Mouse (Mus musculus): Measurements from ENCODE around the gene Proser1. TPM values are rescaled to one million over a fixed set of nuclear protein-coding genes. Genes with fewer than 3 reads are reported as not detected.
A peak's percentile ranks its signal among the peaks of the same experiment; 100 is the strongest.

The Proser1 gene
- polyA plus RNA-seq (2016; fragmentation: Nextera tagmentation; extraction: Ambion mirVana): 14.2 and 17.8 TPM in 2 replicates

DNA sequence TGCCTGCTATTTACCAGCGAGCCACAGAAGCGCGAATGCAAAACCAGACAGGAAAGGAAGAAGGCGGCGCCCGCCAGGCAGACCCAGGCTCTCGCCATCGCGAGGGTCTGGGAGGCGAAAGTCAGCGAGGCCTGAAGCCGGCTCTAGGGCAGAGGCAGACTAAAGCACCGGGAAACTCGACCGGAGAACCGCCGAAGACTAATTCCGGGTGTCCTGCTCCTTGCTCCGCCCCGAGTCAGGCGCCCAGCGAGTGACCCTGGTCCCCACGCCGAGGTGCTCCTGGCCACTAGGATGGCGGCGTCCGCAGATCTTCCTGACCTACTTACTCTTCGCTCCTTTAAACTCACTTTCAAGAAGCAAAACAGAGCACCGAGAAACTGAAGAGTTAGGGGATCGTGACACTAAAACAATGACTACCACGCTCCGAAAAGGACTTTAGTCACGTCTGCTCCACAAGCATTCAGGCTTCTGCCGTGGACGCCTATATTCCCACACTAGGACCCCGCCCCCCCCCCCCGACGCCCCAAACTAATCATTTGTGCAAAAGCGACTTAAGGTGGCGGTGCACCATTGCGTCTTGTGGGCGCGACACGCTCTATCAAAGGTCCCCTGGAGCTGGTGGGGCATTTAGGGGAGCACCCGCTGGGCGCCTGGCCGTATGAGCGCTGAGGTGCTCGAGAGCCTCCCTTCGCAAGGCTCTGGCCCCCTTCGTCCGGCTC, at the start of gene Proser1, which contains the start of gene Nhlrc3:
TSS of gene Proser1 (plus strand) at position 621 of the 719 bp plus-strand sequence.
TSS of gene Nhlrc3 (minus strand) at position 287 of the 719 bp plus-strand sequence.
- WGBS: under 1% methylated on average over 51 of the region's 52 CpGs
- no peaks in the 10 kb centered on the region for H3K27me3 ChIP-seq (ENCODE audit: insufficient read depth, poor library complexity, severe bottlenecking)
- peak; percentile 97 for DNase-seq (ENCODE audit: low spot score)
- peaks cover 31% of the 10 kb centered on the region for H3K36me3 ChIP-seq
- H3K27ac ChIP-seq: peak within 1 kb of the TSS; percentile 96
- H3K9me3 ChIP-seq: no peaks in the 10 kb centered on the region
- H3K4me3 ChIP-seq: peak within 1 kb of the TSS; percentile 97
- peaks cover 19% of the 10 kb centered on the region for H3K4me1 ChIP-seq

DNA sequence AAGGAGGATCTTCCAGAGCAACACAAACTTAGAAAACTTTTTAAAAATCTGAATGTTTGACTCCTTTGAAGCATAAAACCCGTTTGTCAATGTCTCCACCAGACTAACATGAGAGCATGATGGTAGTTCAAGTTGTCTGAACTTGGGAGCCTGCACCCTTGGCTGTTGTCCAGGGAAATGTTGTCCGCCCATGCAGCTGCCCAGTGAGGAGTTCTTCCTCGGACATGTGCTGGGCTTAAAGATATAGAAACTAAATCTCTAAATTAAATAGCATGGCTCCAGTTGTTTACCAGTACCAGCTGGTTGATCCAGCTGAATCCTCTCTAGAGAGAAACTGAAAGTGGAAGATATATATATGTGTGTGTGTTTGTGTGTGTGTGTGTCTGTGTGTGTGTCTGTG, 49.5 kb upstream of the Proser1 start:
- H3K27me3 ChIP-seq (ENCODE audit: insufficient read depth, poor library complexity, severe bottlenecking): no peaks in the 10 kb centered on the region
- WGBS: 71% methylated on average over 3 of the region's 3 CpGs

DNA sequence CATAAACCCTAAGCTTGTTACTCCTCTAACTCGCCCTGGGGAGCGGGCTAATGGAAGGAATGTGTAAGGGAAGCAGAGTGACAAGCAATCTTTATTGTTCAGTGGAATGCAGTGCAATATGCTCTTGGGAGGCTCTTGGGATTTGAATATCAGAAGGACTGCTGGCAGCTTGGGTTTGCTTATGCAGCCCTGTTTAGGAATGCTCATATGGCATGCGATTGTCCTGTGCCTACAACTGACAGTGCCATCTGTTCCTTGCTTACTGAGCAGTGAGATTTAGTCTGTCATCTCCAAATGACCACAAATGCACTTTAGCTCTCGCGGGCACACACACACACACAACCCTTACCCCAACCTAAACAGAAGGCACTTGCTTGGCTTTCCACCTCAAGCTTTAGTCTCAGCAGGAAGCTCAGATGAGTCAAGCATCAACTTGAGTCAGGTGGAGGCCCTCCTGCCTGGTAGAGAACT, 47.4 kb upstream of the Proser1 start:
- H3K4me1 ChIP-seq: peaks cover 9% of the 10 kb centered on the region
- H3K9me3 ChIP-seq: no peaks in the 10 kb centered on the region
- no peak overlapping the region for H3K4me3 ChIP-seq
- no peak overlapping the region for H3K27ac ChIP-seq
- H3K27me3 ChIP-seq (ENCODE audit: insufficient read depth, poor library complexity, severe bottlenecking): no peaks in the 10 kb centered on the region
- DNase-seq (ENCODE audit: low spot score): no peak
- no peaks in the 10 kb centered on the region for H3K36me3 ChIP-seq
- 66% methylated on average over 5 of the region's 5 CpGs for WGBS

More for the DNA sequence above, 49.5 kb upstream of the Proser1 start:
- DNase-seq (ENCODE audit: low spot score): no peak
- Histone ChIP-seq H3K27ac (no peak overlapping the region), H3K36me3 (no peaks in the 10 kb centered on the region), H3K4me1 (peaks cover 9% of the 10 kb centered on the region), H3K4me3 (no peak overlapping the region), H3K9me3 (no peaks in the 10 kb centered on the region)

DNA sequence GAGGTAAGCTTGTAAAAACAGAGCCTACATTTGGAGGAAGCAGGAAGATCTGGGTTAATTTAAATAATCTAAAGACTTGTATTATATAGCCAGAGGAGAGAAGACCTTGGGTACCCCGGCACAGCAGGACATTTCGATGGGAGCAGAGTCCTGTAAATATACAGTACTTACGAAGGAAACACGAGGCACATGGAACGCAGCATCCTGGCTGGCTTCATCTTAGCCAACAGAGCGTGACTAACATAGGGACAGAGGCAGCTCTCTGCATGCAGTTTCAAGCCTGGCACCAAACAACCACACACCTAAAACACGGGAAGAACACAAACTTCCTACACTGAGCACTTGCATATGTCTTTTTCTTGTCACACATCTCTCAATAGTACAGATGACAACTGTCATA, 45.8 kb upstream of the Proser1 start:
- WGBS: 84% methylated on average over 7 of the region's 7 CpGs
- no peak for DNase-seq (ENCODE audit: low spot score)
- Histone ChIP-seq H3K36me3 (no peaks in the 10 kb centered on the region), H3K27me3 (ENCODE audit: insufficient read depth, poor library complexity, severe bottlenecking) (no peaks in the 10 kb centered on the region), H3K4me1 (peaks cover 15% of the 10 kb centered on the region), H3K4me3 (no peak overlapping the region), H3K27ac (no peak overlapping the region), H3K9me3 (no peaks in the 10 kb centered on the region)

DNA sequence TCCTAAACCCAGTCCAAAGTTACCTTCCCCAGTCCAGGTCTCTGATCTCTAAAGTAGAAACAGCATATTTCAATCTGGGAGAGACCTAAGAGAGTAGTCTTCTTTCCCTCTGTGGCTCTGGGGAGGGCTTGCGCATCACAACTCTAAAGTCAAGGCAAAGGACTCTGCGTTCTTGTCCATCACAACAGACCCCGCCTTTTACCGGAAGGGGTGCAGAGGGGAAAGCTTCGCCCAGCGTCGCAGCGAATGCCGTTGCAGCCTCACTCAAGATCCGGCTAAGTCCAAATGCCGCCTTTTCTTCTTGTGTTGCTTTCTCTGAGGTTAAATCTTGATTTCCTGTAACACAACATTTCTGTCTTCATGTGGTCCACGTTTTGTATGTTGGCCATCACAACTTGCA, 41.8 kb upstream of the Proser1 start:
- H3K36me3 ChIP-seq: no peaks in the 10 kb centered on the region
- H3K4me3 ChIP-seq: no peak overlapping the region
- no peak for DNase-seq (ENCODE audit: low spot score)
- H3K4me1 ChIP-seq: peaks cover 10% of the 10 kb centered on the region; the same call in 1 of the 2 replicates
- no peaks in the 10 kb centered on the region for H3K27me3 ChIP-seq (ENCODE audit: insufficient read depth, poor library complexity, severe bottlenecking)
- WGBS: 85% methylated on average over 12 of the region's 12 CpGs
- no peaks in the 10 kb centered on the region for H3K9me3 ChIP-seq
- no peak overlapping the region for H3K27ac ChIP-seq

DNA sequence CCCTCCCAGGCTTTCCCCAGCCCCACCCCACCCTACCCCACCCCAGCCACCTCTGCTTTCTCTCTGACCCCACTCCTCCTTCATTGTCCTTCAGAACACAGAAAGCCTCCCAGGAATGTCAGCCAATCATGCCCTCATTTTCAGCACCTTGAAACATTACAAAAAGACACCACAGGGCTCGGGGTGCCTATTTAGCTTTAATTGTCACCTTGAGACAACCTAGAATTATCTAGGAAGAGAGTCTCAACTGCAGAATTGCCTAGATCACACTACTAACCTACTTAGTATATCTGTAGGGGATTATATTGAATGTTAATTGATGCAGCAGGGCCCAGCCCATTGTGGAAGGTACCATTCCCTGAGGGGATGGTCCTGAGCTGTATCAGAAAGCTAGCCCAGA, 40.8 kb upstream of the Proser1 start:
- Histone ChIP-seq H3K4me1 (peaks cover 10% of the 10 kb centered on the region; the same call in 1 of the 2 replicates), H3K36me3 (no peaks in the 10 kb centered on the region), H3K27me3 (ENCODE audit: insufficient read depth, poor library complexity, severe bottlenecking) (no peaks in the 10 kb centered on the region), H3K27ac (no peak overlapping the region), H3K4me3 (no peak overlapping the region), H3K9me3 (no peaks in the 10 kb centered on the region)
- 33% methylated on average over 1 of the region's 1 CpGs for WGBS
- no peak for DNase-seq (ENCODE audit: low spot score)

DNA sequence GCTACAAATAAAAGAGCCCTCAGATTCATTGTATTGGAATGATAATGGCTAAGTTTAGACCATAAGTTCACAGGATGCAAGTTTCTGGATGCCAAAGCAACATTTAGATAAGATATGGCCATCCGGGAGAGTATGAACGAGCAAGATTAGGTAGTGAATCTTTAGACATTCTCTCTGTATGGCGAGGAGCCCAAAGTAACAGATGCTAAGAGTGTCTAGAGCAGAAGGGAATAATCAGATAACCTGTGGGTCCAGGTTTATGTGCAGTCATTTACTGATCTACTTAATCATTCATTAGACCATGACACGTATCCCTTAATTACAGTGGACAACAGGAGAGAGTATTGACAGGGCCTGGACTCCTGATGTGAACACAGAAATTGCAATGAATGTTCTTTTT, 39.9 kb upstream of the Proser1 start:
- H3K9me3 ChIP-seq: no peaks in the 10 kb centered on the region
- no peaks in the 10 kb centered on the region for H3K36me3 ChIP-seq
- WGBS: 48% methylated on average over 4 of the region's 4 CpGs
- H3K27me3 ChIP-seq (ENCODE audit: insufficient read depth, poor library complexity, severe bottlenecking): no peaks in the 10 kb centered on the region
- no peak overlapping the region for H3K4me3 ChIP-seq
- peaks cover 10% of the 10 kb centered on the region; the same call in 1 of the 2 replicates for H3K4me1 ChIP-seq
- DNase-seq (ENCODE audit: low spot score): no peak
- no peak overlapping the region for H3K27ac ChIP-seq

DNA sequence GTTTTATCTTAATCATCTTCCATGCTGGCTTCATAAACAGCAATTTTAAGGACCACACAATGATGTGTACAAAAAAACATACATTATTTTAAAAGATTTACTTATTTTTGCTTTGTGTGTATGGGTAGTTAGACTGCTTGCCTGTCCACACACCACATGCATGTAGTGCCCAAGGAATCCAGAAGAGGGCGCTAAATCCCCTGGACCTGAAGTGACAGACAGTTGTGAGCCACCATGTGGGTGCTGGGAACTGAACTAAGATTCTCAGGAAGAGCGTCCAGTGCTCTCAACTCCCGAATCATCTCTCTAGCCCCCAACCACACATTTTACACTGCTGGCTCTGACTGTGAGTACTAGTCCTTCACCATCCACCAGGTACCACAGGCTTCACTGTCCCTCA, 28.9 kb upstream of the Proser1 start:
- Histone ChIP-seq H3K27me3 (ENCODE audit: insufficient read depth, poor library complexity, severe bottlenecking) (no peaks in the 10 kb centered on the region), H3K36me3 (no peaks in the 10 kb centered on the region), H3K27ac (no peak overlapping the region), H3K4me3 (no peak overlapping the region), H3K9me3 (no peaks in the 10 kb centered on the region), H3K4me1 (no peaks in the 10 kb centered on the region)
- DNase-seq (ENCODE audit: low spot score): no peak
- 77% methylated on average over 3 of the region's 3 CpGs for WGBS

DNA sequence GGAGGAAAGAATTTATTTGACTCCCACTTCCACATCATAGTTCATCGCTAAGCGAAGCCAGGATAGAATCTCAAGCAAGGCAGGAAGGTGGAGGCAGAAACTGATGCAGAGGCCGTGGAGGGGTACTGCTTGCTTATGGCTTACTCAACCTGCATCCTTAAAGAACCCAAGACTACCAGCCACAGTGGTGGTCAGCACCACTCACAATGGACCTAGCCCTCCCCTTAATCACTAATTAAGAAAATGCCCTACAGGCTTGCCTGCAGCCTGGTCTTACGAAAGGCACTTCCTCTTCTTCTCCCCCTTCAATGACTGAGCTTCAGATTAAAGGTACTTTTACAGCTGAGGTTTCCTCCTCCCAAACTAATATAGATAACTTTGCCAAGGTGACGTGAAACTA, 26.9 kb upstream of the Proser1 start:
- no peaks in the 10 kb centered on the region for H3K4me1 ChIP-seq
- H3K9me3 ChIP-seq: no peaks in the 10 kb centered on the region
- 74% methylated on average over 5 of the region's 5 CpGs for WGBS
- H3K27ac ChIP-seq: no peak overlapping the region
- H3K4me3 ChIP-seq: no peak overlapping the region
- H3K36me3 ChIP-seq: no peaks in the 10 kb centered on the region
- no peaks in the 10 kb centered on the region for H3K27me3 ChIP-seq (ENCODE audit: insufficient read depth, poor library complexity, severe bottlenecking)
- no peak for DNase-seq (ENCODE audit: low spot score)

DNA sequence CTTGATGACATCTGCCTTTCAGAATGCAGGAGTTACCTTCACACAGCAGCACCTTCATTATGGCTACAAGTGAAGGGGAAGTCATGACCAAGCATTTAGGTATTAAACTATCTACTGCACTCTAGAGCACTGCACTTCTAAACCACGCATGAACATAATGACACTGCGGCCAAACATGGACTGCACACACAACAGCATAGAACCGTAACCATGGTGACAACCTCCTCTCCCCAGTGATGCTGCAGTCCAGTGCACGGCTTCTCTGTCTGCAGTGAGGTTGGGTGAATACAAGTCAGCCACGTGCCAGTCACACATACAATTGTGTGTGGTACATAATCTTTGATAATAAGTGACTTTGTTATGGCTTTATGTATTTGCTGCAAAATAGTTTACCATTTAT, 17.9 kb upstream of the Proser1 start:
- no peaks in the 10 kb centered on the region for H3K27me3 ChIP-seq (ENCODE audit: insufficient read depth, poor library complexity, severe bottlenecking)
- 87% methylated on average over 5 of the region's 5 CpGs for WGBS
- H3K4me1 ChIP-seq: no peaks in the 10 kb centered on the region
- H3K27ac ChIP-seq: no peak overlapping the region
- H3K36me3 ChIP-seq: peaks cover 5% of the 10 kb centered on the region; the same call in 1 of the 2 replicates
- no peak overlapping the region for H3K4me3 ChIP-seq
- DNase-seq (ENCODE audit: low spot score): no peak
- H3K9me3 ChIP-seq: no peaks in the 10 kb centered on the region

DNA sequence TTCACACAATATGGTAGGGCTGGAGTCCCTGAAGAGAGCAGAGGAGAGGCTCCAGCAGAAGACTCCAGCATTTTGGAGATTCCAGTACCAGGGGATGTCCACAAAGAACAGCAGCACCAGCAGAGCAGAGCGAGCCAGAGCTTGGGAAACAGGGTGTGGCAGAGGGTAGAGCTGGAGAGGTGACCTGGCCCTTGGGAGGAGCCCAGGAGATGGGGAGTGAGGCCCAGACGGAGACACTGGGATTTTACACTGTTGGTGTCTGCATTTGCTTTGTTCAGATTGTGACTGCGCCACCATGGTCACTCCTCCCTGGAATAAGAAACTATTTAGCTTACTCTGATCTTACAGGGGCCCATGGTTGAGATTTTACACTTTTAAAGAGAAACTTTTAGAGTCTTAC, 16.7 kb upstream of the Proser1 start:
- no peak overlapping the region for H3K4me3 ChIP-seq
- DNase-seq (ENCODE audit: low spot score): no peak
- H3K4me1 ChIP-seq: no peaks in the 10 kb centered on the region
- peaks cover 17% of the 10 kb centered on the region for H3K36me3 ChIP-seq
- no peaks in the 10 kb centered on the region for H3K27me3 ChIP-seq (ENCODE audit: insufficient read depth, poor library complexity, severe bottlenecking)
- H3K9me3 ChIP-seq: no peaks in the 10 kb centered on the region
- WGBS: 73% methylated on average over 3 of the region's 3 CpGs
- H3K27ac ChIP-seq: no peak overlapping the region

DNA sequence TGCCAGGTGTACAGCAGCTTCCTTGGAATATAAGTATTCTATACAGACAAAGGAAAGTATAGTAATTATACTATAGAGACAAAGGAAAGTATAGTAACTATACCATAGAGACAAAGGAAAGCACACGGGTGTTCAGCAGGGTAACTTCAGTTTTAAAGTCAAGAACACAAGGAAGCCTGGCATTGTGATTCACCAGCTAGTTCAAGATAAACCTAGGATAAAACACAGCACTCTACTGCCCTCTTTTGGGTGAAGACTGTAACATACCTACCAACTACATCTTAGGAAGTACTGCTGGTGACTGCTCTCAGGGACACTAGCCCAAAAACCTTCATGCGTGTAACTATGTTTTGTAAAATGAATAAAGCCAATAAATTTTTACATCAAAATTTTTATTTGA, 15.3 kb upstream of the Proser1 start:
- Histone ChIP-seq H3K4me3 (no peak overlapping the region), H3K36me3 (peaks cover 31% of the 10 kb centered on the region), H3K27me3 (ENCODE audit: insufficient read depth, poor library complexity, severe bottlenecking) (no peaks in the 10 kb centered on the region), H3K9me3 (no peaks in the 10 kb centered on the region), H3K27ac (no peak overlapping the region), H3K4me1 (no peaks in the 10 kb centered on the region)
- WGBS: 33% methylated on average over 2 of the region's 2 CpGs
- no peak for DNase-seq (ENCODE audit: low spot score)

DNA sequence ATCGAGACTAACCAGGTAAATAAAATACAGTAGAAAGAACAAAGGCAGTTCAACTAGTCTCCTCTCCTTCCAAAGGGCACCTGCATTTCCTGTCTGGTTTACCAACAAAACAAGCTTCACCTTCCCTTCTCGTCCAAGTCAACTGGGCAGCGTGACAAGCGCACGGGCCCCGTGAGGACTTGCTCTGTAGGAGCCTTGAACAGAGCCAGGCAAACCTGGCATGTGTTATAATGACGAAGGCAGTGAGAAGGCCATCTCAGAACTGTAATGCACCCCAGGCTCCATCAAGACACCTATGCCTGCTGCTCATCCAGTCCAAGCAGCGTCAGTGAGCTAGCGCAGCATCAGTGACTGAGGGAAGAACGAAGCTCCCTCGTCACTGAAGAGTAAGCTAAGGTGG, 12.8 kb upstream of the Proser1 start:
- no peaks in the 10 kb centered on the region for H3K27me3 ChIP-seq (ENCODE audit: insufficient read depth, poor library complexity, severe bottlenecking)
- H3K27ac ChIP-seq: no peak overlapping the region
- H3K4me3 ChIP-seq: no peak overlapping the region
- DNase-seq (ENCODE audit: low spot score): no peak
- WGBS: 91% methylated on average over 11 of the region's 11 CpGs
- no peaks in the 10 kb centered on the region for H3K9me3 ChIP-seq
- H3K4me1 ChIP-seq: no peaks in the 10 kb centered on the region
- H3K36me3 ChIP-seq: peaks cover 55% of the 10 kb centered on the region

Data from heart, embryonic 10.5 days (tissue).